Mouse (Mus musculus): ENCODE results near the gene Srrm4. TPM values are rescaled to one million over a fixed set of nuclear protein-coding genes. Genes with fewer than 3 reads are reported as not detected.
A peak's percentile ranks its signal among the peaks of the same experiment; 100 is the strongest.

Srrm4 gene
- polyA plus RNA-seq, 1 experiment from 2014 or later = 22.6 TPM

GRCm38 (mm10) chr5:116448409-116449191, 143.0 kb downstream of the Srrm4 start:
- 10% methylated on average over 11 of the region's 11 CpGs for WGBS
- Histone ChIP-seq H3K27me3 (ENCODE audit: control insufficient read depth, insufficient read depth, low read length) (no peaks in the 10 kb centered on the region), H3K36me3 (ENCODE audit: control insufficient read depth, insufficient read depth, low read length) (peaks cover 32% of the 10 kb centered on the region), H3K4me3 (replicated peaks; ENCODE audit: low read depth, low read length) (no peak overlapping the region), H3K9me3 (ENCODE audit: control insufficient read depth, low read length) (no peaks in the 10 kb centered on the region), H3K9ac (replicated peaks; ENCODE audit: low read length) (no peak overlapping the region), H3K27ac (replicated peaks; ENCODE audit: low read depth, low read length) (no peak overlapping the region), H3K4me2 (ENCODE audit: low read length) (no peak overlapping the region), H3K4me1 (ENCODE audit: control insufficient read depth, insufficient read depth, low read length) (0 out of 2 replicates have a peak, but pooled peaks cover 7% of the 10 kb centered on the region)
- ATAC-seq (ENCODE audit: low FRiP score, low TSS enrichment) (no peak), DNase-seq (no peak)

GRCm38 (mm10) chr5:116447821-116448350, 143.7 kb downstream of the Srrm4 start:
- H3K9me3 ChIP-seq (ENCODE audit: control insufficient read depth, low read length) = no peaks in the 10 kb centered on the region
- H3K27ac ChIP-seq (replicated peaks; ENCODE audit: low read depth, low read length) = no peak overlapping the region
- no peak overlapping the region for H3K9ac ChIP-seq (replicated peaks; ENCODE audit: low read length)
- H3K36me3 ChIP-seq (ENCODE audit: control insufficient read depth, insufficient read depth, low read length) = peaks cover 37% of the 10 kb centered on the region
- WGBS = 53% methylated on average over 11 of the region's 11 CpGs
- no peak overlapping the region for H3K4me3 ChIP-seq (replicated peaks; ENCODE audit: low read depth, low read length)
- no peaks in the 10 kb centered on the region for H3K27me3 ChIP-seq (ENCODE audit: control insufficient read depth, insufficient read depth, low read length)
- H3K4me2 ChIP-seq (ENCODE audit: low read length) = no peak overlapping the region
- no peak for ATAC-seq (ENCODE audit: low FRiP score, low TSS enrichment)
- H3K4me1 ChIP-seq (ENCODE audit: control insufficient read depth, insufficient read depth, low read length) = 0 out of 2 replicates have a peak, but pooled peaks cover 12% of the 10 kb centered on the region
- no peak for DNase-seq

- Histone ChIP-seq H3K27me3 (ENCODE audit: control insufficient read depth, insufficient read depth, low read length) (no peaks in the 10 kb centered on the region), H3K4me3 (replicated peaks; ENCODE audit: low read depth, low read length) (no peak overlapping the region), H3K36me3 (ENCODE audit: control insufficient read depth, insufficient read depth, low read length) (peaks cover 37% of the 10 kb centered on the region), H3K4me1 (ENCODE audit: control insufficient read depth, insufficient read depth, low read length) (0 out of 2 replicates have a peak, but pooled peaks cover 12% of the 10 kb centered on the region), H3K9me3 (ENCODE audit: control insufficient read depth, low read length) (no peaks in the 10 kb centered on the region), H3K9ac (replicated peaks; ENCODE audit: low read length) (no peak overlapping the region), H3K27ac (replicated peaks; ENCODE audit: low read depth, low read length) (no peak overlapping the region), H3K4me2 (ENCODE audit: low read length) (no peak overlapping the region)
- DNase-seq (no peak), ATAC-seq (ENCODE audit: low FRiP score, low TSS enrichment) (no peak; the same call in 1 of the 2 replicates)
- 58% methylated on average over 23 of the region's 23 CpGs for WGBS
Observed at GRCm38 (mm10) chr5:116446552-116446951, 145.1 kb downstream of the Srrm4 start.

- no peak overlapping the region for H3K4me3 ChIP-seq (replicated peaks; ENCODE audit: low read depth, low read length)
- WGBS = 59% methylated on average over 10 of the region's 10 CpGs
- DNase-seq = no peak
- H3K27me3 ChIP-seq (ENCODE audit: control insufficient read depth, insufficient read depth, low read length) = no peaks in the 10 kb centered on the region
- peaks cover 36% of the 10 kb centered on the region for H3K36me3 ChIP-seq (ENCODE audit: control insufficient read depth, insufficient read depth, low read length)
- H3K4me2 ChIP-seq (ENCODE audit: low read length) = no peak overlapping the region
- no peak overlapping the region for H3K9ac ChIP-seq (replicated peaks; ENCODE audit: low read length)
- no peaks in the 10 kb centered on the region for H3K9me3 ChIP-seq (ENCODE audit: control insufficient read depth, low read length)
- no peak overlapping the region for H3K27ac ChIP-seq (replicated peaks; ENCODE audit: low read depth, low read length)
- no peak for ATAC-seq (ENCODE audit: low FRiP score, low TSS enrichment)
- H3K4me1 ChIP-seq (ENCODE audit: control insufficient read depth, insufficient read depth, low read length) = 0 out of 2 replicates have a peak, but pooled peaks cover 12% of the 10 kb centered on the region
Observed at GRCm38 (mm10) chr5:116445634-116446367, 145.8 kb downstream of the Srrm4 start.

GRCm38 (mm10) chr5:116444517-116444916, 147.1 kb downstream of the Srrm4 start:
- 0 out of 2 replicates have a peak, but pooled peaks cover 12% of the 10 kb centered on the region for H3K4me1 ChIP-seq (ENCODE audit: control insufficient read depth, insufficient read depth, low read length)
- no peak for ATAC-seq (ENCODE audit: low FRiP score, low TSS enrichment)
- H3K9ac ChIP-seq (replicated peaks; ENCODE audit: low read length) = no peak overlapping the region
- peaks cover 27% of the 10 kb centered on the region for H3K36me3 ChIP-seq (ENCODE audit: control insufficient read depth, insufficient read depth, low read length)
- no peak overlapping the region for H3K4me2 ChIP-seq (ENCODE audit: low read length)
- 64% methylated on average over 27 of the region's 27 CpGs for WGBS
- H3K9me3 ChIP-seq (ENCODE audit: control insufficient read depth, low read length) = no peaks in the 10 kb centered on the region
- no peak for DNase-seq
- H3K27me3 ChIP-seq (ENCODE audit: control insufficient read depth, insufficient read depth, low read length) = no peaks in the 10 kb centered on the region
- H3K4me3 ChIP-seq (replicated peaks; ENCODE audit: low read depth, low read length) = no peak overlapping the region
- H3K27ac ChIP-seq (replicated peaks; ENCODE audit: low read depth, low read length) = no peak overlapping the region

- no peaks in the 10 kb centered on the region for H3K9me3 ChIP-seq (ENCODE audit: control insufficient read depth, low read length)
- no peaks in the 10 kb centered on the region for H3K27me3 ChIP-seq (ENCODE audit: control insufficient read depth, insufficient read depth, low read length)
- H3K9ac ChIP-seq (replicated peaks; ENCODE audit: low read length) = no peak overlapping the region
- no peak overlapping the region for H3K4me3 ChIP-seq (replicated peaks; ENCODE audit: low read depth, low read length)
- peak overlapping the region; percentile 32; the same call in 1 of the 2 replicates for H3K27ac ChIP-seq (replicated peaks; ENCODE audit: low read depth, low read length)
- H3K4me1 ChIP-seq (ENCODE audit: control insufficient read depth, insufficient read depth, low read length) = 0 out of 2 replicates have a peak, but pooled peaks cover 12% of the 10 kb centered on the region
- ATAC-seq (ENCODE audit: low FRiP score, low TSS enrichment) (0 out of 2 replicates have a peak, but pooled peaks have one; percentile 37), DNase-seq (no peak)
- no peak overlapping the region for H3K4me2 ChIP-seq (ENCODE audit: low read length)
- peaks cover 27% of the 10 kb centered on the region for H3K36me3 ChIP-seq (ENCODE audit: control insufficient read depth, insufficient read depth, low read length)
- 68% methylated on average over 8 of the region's 8 CpGs for WGBS
Observed at GRCm38 (mm10) chr5:116443459-116443940, 148.1 kb downstream of the Srrm4 start.

- ATAC-seq (ENCODE audit: low FRiP score, low TSS enrichment) (no peak), DNase-seq (no peak)
- H3K4me3 ChIP-seq (replicated peaks; ENCODE audit: low read depth, low read length) = no peak overlapping the region
- H3K9ac ChIP-seq (replicated peaks; ENCODE audit: low read length) = no peak overlapping the region
- WGBS = 70% methylated on average over 7 of the region's 7 CpGs
- H3K27me3 ChIP-seq (ENCODE audit: control insufficient read depth, insufficient read depth, low read length) = no peaks in the 10 kb centered on the region
- H3K4me1 ChIP-seq (ENCODE audit: control insufficient read depth, insufficient read depth, low read length) = 0 out of 2 replicates have a peak, but pooled peaks cover 12% of the 10 kb centered on the region
- H3K4me2 ChIP-seq (ENCODE audit: low read length) = no peak overlapping the region
- H3K36me3 ChIP-seq (ENCODE audit: control insufficient read depth, insufficient read depth, low read length) = peaks cover 27% of the 10 kb centered on the region
- H3K27ac ChIP-seq (replicated peaks; ENCODE audit: low read depth, low read length) = peak overlapping the region; percentile 32; the same call in 1 of the 2 replicates
- no peaks in the 10 kb centered on the region for H3K9me3 ChIP-seq (ENCODE audit: control insufficient read depth, low read length)
Observed at GRCm38 (mm10) chr5:116442697-116443458, 148.7 kb downstream of the Srrm4 start.

- Histone ChIP-seq H3K4me1 (ENCODE audit: control insufficient read depth, insufficient read depth, low read length) (0 out of 2 replicates have a peak, but pooled peaks cover 5% of the 10 kb centered on the region), H3K9me3 (ENCODE audit: control insufficient read depth, low read length) (no peaks in the 10 kb centered on the region), H3K27me3 (ENCODE audit: control insufficient read depth, insufficient read depth, low read length) (no peaks in the 10 kb centered on the region), H3K4me3 (replicated peaks; ENCODE audit: low read depth, low read length) (no peak overlapping the region), H3K36me3 (ENCODE audit: control insufficient read depth, insufficient read depth, low read length) (peaks cover 23% of the 10 kb centered on the region), H3K27ac (replicated peaks; ENCODE audit: low read depth, low read length) (no peak overlapping the region), H3K4me2 (ENCODE audit: low read length) (no peak overlapping the region), H3K9ac (replicated peaks; ENCODE audit: low read length) (no peak overlapping the region)
- ATAC-seq (ENCODE audit: low FRiP score, low TSS enrichment) (no peak), DNase-seq (no peak)
- 82% methylated on average over 4 of the region's 4 CpGs for WGBS
Observed at GRCm38 (mm10) chr5:116440251-116440650, 151.4 kb downstream of the Srrm4 start.
